Mouse (Mus musculus) kidney, adult 9 months (tissue): ENCODE data around the gene Serpina12.

Source experiments
- DNase-seq: peaks from one replicate; pipeline ENCODE4 v3.0.0; 2022

The Serpina12 gene

DNA sequence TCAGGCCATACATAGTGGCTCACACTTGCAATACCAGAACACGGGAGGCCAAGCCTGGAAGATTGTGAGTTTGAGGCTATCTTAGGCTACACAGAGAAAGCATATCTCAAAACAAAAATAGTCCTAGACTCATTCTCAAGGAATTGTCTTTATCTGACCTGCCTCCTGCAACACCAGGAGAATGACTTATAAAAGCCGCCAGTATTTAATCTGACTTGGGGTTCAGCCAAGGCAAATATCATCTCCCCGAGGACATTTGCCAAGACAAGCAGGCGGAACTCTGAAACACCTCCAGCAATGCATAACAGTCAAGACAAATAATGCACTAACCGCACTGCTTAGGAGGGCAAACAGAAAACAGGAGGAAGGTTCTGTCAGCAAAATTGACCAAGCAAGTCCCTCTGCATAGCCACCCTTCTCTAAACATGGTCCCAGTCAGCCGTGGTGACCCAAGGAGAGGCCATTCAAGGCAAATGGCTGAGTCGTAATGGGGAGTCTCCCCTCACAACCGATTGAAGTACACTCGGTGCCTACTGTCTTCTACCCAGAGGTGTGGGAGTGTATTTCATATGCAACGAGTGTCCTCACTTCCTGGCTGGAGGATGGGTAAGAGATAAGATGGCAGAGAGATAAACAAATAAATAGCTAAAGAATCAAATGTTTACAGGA is 41.5 kb downstream of the Serpina12 start:
- DNase-seq: peak; percentile 58

DNA sequence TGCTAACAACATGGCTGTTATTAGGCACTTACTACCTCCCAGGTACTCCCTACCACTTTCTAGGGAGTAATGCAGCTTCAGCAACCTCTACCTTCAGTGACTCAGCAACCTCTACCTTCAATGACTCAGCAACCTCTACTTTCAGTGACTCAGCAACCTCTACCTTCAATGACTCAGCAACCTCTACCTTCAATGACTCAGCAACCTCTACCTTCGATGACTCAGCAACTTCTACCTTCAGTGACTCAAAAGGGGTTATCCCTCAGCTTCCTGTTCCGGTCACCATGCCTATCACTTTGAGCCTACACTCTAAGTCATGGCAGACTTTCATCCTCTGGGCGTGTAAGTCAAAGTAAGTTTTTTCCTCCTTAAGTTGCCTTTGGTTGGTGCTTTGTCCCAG is 43.6 kb downstream of the Serpina12 start:
- no peak for DNase-seq

DNA sequence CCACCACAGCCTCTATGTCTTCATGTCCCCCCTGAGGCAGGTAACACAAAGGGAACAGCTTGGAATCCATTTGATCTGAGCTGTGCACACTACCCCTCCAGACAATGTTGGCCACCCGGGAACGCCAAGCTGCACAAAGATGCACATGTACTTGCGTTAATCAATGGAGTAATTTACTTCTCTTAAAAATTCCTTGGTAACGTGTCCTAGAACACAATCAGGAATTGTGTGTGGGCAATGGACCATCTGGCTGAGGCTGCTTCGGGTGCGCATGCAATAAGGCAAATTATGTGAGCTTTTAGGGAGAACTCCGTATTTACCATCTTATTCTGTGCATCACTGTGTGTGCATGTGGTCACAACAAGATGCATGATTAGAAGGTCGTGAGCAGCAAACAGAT is 44.6 kb downstream of the Serpina12 start:
- DNase-seq: no peak

DNA sequence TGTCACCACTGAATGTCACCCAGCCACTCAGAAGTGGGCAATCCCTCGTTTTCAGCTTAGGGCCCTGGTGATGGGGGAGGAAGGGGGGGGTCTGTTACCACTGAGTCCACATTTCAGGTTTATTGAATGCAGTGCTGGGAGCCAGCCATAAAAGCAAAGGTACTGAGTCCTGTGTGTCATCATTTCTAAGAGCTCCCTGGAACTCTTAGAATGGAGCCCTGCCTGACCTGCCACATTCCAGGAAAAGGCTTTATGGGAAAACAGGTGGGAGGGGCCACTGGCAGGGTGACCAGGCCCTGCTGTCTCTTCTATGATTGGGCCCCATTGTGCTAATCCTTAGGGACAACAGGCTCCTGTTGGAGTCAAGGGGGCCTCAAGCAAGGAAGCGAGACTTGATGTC is 47.7 kb downstream of the Serpina12 start:
- no peak for DNase-seq

DNA sequence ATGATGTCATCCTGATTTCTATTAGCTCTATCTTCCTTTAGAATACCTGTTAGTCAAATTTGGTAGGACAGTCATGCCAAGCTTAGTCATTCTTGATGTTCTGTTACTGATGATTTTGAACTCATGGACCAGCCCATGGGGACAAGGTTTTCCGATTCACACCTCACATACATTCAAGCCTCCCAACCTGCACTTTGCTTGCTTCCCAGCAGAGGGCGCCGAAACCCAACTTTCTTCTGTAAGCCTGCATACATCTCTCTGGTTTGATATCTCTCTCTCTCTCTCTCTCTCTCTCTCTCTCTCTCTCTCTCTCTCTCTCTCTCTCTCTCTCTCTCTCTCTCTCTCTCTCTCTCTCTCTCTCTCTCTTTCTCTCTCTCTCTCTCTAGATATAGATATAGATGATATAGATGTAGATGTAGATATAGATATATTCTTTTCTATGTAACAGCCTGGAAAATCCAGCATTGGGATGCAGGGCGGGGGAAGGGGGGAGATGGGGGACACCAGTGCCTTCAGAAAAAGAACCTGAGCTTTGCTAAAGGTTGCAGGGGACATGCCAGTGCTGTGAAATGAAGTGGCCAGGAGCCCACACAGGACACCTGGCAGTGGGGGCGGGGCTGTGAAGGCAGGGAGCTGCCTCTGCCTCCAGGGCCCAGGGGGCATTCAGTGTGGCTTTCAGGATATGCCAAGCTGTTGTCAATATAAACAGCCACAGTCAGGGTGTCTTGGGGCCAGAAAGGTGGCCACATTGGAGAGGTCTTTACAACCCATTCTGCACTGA is 48.8 kb downstream of the Serpina12 start:
- peak; percentile 63 for DNase-seq

DNA sequence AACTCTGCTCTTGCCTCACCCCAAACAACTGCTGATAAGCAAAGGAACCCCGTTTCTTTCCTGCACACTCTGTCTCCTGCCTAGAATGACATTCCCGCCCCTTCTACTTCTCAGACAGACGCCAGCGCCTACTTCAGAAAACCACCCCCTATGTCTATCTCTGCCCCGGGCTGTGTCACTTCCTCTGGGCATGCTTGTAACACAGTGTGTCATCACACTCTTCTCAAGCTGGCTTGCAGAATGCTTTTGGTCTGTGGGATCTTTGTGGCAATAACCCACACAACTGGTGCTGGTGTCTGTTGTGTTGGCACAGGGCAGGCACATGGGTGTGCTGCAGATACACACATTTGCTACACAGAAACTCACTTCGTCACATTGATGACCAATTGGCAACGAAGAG is 51.3 kb downstream of the Serpina12 start:
- no peak for DNase-seq

DNA sequence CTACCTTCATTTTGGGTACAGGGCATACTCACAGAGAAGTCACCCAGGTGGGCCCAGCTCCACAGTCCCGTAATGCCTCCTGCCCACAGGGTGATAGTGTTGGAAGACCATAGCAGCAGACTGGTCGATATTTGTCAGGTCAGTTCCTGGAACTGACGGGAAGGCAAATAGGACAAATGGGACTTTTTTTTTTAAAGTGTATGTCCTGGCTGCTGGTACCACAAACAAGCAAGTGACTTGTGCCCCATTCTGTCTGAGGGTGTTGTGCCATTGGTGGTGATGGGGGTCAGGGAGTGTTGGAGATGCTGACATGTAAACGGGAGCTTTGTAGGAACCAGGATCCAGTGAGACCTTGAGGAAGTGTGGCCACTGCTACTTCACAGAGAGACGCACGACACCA is 54.4 kb downstream of the Serpina12 start, which contains the start of gene Serpina11:
Gene Serpina11, minus strand, starts transcription at position 101 of the 400 bp plus-strand sequence.
- no peak for DNase-seq

DNA sequence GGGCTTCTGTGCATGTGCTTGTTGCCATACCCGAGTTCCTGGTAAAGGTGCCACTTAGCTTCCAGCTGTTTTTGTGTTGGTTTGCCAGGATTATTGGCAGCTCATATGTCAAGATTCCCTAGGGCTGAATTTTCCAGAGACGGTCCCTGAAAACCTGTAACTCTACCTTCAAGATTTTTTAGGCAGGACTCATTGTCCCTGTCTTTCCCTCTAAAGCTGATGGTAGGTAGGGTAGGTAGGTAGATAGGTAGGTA is 54.8 kb downstream of the Serpina12 start:
- no peak for DNase-seq

DNA sequence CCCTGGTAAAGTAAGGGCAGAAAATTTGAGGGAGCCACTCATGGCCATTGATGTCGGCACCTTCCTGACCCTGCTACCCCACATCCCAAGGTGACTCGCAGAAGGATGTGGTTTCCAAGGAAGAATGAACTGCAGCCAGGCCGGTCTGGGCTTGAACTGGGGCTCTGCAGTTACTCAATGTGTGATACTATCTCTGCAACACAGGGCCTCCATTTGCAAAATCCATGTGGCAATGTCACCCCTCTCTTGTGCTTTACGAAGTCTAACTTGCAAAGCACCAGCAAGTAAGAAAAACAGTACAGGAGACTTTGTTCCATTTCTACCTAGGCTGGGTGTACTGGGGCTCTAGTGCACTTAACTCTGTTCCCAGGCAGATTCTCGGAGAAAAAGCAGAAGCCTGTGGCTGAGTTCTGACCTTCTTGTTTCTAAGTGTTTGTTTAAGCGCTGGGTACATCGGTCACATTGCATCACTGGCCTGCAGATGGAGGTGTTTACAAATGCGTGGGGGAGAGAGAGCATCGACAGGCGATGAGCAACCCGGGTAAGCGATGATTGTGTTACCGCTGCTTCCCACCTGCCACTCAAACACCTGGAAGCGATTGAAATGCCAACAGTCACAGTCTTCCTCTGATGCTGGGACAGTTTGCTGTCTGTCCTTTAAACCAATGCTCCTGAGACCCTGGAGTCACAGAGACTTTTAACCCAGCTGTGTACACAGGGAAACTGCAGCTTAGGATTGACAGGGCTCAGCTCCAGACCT is 55.3 kb downstream of the Serpina12 start:
- DNase-seq: no peak

DNA sequence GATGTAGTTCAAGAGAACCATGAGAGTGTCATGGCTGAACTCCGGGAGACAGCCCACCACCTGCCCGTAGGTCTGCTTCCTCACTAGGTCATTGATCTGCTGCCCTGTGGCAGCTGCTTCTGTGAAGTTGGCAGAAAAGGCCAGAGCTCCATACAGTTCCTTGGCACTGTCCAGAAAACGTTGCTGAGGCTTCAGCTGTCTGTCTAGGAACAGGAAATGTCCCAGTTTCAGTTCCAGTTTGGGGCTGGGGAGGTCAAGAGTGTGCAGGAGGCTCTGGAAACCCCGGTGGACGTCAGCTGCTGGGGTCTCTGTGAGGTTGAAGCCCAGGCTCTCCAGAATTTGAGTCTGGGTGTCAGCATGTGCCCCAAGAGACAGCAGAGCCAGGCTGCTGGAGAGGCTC is 58.4 kb downstream of the Serpina12 start:
- no peak for DNase-seq

DNA sequence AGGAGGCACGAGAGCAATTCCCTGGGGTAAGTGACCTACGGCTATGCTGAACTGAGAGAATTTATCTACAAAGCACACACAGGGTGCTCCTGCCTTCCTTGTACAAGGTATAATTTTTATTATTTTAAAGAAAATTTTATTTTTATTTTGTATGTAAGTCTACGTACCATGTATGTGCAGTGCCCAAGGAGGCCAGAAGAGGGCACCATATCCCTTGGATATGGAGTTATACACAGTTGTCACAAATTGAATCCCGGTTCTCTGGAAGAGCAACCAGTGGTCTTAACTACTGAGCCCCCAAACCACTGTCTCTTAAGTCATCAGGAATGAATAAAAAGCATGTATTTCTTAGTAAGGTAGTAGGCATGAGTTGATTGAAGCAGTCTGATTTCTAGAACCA is 59.3 kb downstream of the Serpina12 start:
- peak; percentile 45 for DNase-seq

DNA sequence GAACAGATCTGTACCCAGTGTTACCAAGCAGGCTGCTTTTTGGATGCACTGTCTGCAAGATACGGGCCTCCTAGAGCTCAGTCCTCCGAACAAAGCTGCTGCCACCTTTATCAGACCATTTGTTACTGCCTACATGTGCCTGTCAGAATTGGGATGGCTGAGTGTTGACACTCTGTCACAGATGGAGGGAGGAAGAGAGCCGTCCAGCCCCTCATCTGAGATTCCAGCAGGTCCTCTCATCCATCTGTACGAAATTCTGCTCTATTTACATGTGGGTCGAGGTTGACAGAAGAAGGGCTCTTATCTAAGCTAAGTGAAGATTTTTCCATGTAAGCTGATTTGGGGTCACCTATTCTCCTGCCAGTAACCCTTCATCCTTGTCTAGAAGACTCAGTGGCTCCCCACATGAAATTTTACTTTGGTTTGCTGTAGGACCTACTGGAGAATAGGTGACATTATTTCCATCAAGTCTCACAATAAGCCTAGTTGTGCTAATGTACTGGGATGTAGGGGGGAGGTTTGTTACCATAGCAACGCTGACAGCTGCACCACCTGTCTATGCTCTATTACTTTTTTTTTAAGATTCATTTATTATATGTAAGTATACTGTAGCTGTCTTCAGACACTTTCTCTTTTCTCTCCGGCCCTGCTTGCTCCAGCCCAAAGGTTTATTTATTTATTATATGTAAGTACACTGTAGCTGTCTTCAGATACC is 62.4 kb downstream of the Serpina12 start:
- no peak for DNase-seq
